Mouse (Mus musculus) left cerebral cortex, adult 2 months (tissue): Measurements from ENCODE around the gene Fosb. TPM values are rescaled to one million over a fixed set of nuclear protein-coding genes. Genes with fewer than 3 reads are reported as not detected.
A peak's percentile ranks its signal among the peaks of the same experiment; 100 is the strongest.

ENCODE experiments used
- DNase-seq, 2 experiments: peaks; one replicate each; pipeline ENCODE4 v3.0.0; 2021 to 2022; ENCODE audit warnings: low spot score in 2 of 2, mixed read lengths in 1 of 2; ENCODE audit errors: extremely low spot score in 1 of 2
- H3K27ac ChIP-seq: fragments of 200-600 bp; 2 replicates; pipeline ENCODE4 v1.8.1; 2022
- H3K4me3 ChIP-seq: fragments of 200-600 bp; 2 replicates; pipeline ENCODE4 v1.8.1; 2022
- CTCF ChIP-seq: fragments of 200-600 bp; IDR thresholded peaks from 2 replicates; pipeline ENCODE4 v1.8.1; 2022; ENCODE audit warnings: antibody characterized with exemption, mild to moderate bottlenecking, moderate library complexity
- intact Hi-C: fragments of 180-260 bp; cut with DNase I; formaldehyde crosslinking; loops from one replicate; pipeline ENCODE4 v1.15.1; 2025
- long read RNA-seq, 2 experiments: library from polyadenylated mRNA; stranded (forward); transcript quantifications; one replicate each; pipeline ENCODE4 v2.0.0; 2021; ENCODE audit warnings: borderline mapping rate in 2 of 2
- total RNA-seq, 2 experiments: library from RNA; stranded (reverse); gene quantifications; 2 replicates each; pipeline ENCODE4 v1.2.3; 2021

Gene Fosb
- total RNA-seq = 10 to 100 TPM; 27.0 to 59.5 TPM
- long read RNA-seq, experiment 1, partial matches to known transcripts = 0 of 1 reads
- long read RNA-seq, experiment 1, other reads (novel, unspliced or antisense) = 1 of 1 reads
- long read RNA-seq, experiment 2, partial matches to known transcripts = 0 of 4 reads
- long read RNA-seq, experiment 2, other reads (novel, unspliced or antisense) = 4 of 4 reads

- peak; percentile 92 to 94 for DNase-seq
- intact Hi-C loops = no loop called here
- Histone ChIP-seq H3K4me3 (peak within 1 kb of the TSS; percentile 87), H3K27ac (peak within 1 kb of the TSS; percentile 85)
- peak; percentile 57 for TF ChIP-seq CTCF
Measured at GRCm38 (mm10) chr7:19309884-19310641, at the start of gene Fosb. TSS of gene Fosb (minus strand) at chr7:19310051.

GRCm38 (mm10) chr7:19359299-19359891 is 49.5 kb upstream of the Fosb start, which contains the start of the genes Cd3eap and Ppp1r13l:
TSS of gene Cd3eap (minus strand) at chr7:19359483.
TSS of gene Ppp1r13l (plus strand) at chr7:19359749.
- peak within 1 kb of the TSS; percentile 57 for H3K4me3 ChIP-seq
- no peak for TF ChIP-seq CTCF
- DNase-seq = peak; percentile 88 to 90
- H3K27ac ChIP-seq = peak within 1 kb of the TSS; percentile 94
- intact Hi-C loops = no loop called here

DNA sequence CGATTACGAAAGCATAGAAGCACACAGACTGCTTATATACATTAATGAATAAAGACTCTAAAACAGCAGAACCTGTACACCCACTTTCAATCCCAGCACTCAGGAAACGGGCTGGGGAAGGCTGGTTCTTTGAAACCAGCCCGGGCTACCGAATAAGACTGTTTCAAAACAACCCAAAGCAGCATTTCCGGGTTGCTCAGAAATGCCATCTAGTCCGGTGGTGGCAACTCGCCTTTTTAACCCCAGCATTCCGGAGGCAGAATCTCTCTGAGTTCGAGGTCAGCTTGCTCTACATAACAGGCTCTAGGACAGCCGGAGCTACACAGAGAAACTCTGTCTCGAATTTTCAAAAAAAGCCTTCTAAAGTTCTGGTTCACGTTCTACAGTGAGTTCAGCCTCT is 48.8 kb upstream of the Fosb start:
- no peak for TF ChIP-seq CTCF
- DNase-seq = no peak
- intact Hi-C loops = no loop called here
- peak overlapping the region; percentile 94; the same call in 1 of the 2 replicates for H3K27ac ChIP-seq
- peak overlapping the region; percentile 57 for H3K4me3 ChIP-seq

DNA sequence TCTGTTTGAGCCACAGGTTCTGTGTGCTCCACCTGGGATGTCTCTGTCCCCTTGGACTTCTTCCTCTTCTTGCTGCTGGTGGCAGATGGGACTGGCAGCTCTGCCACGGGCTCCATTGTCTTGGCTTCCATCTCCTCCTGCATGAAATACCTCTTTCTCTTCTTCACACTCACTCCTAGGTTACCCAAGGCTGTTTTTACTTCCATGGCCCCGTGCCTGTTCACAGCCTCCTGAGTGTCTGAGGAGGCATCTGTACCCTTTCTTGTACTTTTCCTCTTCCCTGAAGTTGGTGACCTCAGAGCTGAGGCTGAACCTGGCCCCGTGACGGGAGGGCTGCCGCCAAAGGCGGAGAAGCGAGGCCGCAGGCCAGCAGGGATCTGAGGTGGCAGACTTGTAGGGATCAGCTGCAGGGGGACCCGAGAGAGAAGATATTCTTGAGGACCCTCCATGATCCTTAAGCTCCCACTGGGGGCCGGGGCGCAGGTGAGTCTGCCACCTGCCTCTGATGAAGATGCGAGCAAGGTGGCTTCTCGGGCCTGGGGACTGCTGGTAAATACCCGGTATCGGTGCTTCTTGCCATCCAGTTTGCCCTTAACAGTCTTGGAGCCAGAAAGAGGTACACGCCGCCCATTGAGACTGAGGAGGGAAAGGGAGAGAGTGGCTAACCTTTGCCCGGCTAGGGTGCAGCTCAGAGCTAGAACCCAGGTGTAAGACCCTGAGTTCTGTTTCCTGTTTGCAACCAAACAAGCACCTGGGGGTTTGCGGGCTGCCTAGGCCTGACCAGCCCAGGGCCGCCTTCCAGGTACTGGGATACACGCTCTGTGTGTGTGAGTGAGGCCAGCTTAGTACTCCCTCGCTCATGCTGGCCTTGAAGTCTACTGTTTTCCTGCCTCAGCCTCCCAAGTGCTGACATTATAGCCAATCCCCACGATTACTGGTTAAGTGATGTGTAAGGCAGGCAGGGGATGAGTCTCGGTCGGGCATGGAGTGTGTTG is 47.8 kb upstream of the Fosb start:
- Histone ChIP-seq H3K4me3 (no peak overlapping the region), H3K27ac (no peak overlapping the region)
- no peak for TF ChIP-seq CTCF
- intact Hi-C loops = no loop called here
- no peak for DNase-seq

GRCm38 (mm10) chr7:19356311-19356710 is 46.5 kb upstream of the Fosb start:
- H3K27ac ChIP-seq = no peak overlapping the region
- intact Hi-C loops = no loop called here
- H3K4me3 ChIP-seq = no peak overlapping the region
- TF ChIP-seq CTCF = no peak
- DNase-seq = no peak

- intact Hi-C loops = no loop called here
- DNase-seq = no peak
- Histone ChIP-seq H3K4me3 (no peak overlapping the region), H3K27ac (no peak overlapping the region)
- TF ChIP-seq CTCF = no peak
Measured at GRCm38 (mm10) chr7:19354991-19355390, 45.1 kb upstream of the Fosb start.

- Histone ChIP-seq H3K27ac (no peak overlapping the region), H3K4me3 (no peak overlapping the region)
- intact Hi-C loops = no loop called here
- no peak for DNase-seq
- TF ChIP-seq CTCF = no peak
Measured at GRCm38 (mm10) chr7:19350221-19350620, 40.4 kb upstream of the Fosb start.

- DNase-seq = no peak
- Histone ChIP-seq H3K27ac (no peak overlapping the region), H3K4me3 (no peak overlapping the region)
- no peak for TF ChIP-seq CTCF
- intact Hi-C loops = no loop called here
Measured at GRCm38 (mm10) chr7:19349188-19349915, 39.5 kb upstream of the Fosb start.

GRCm38 (mm10) chr7:19344938-19345471 is 35.2 kb upstream of the Fosb start:
- H3K4me3 ChIP-seq = peak overlapping the region; percentile 77
- no peak for TF ChIP-seq CTCF
- peak; percentile 94 to 96 for DNase-seq
- intact Hi-C loops = no loop called here
- H3K27ac ChIP-seq = peak overlapping the region; percentile 92

- intact Hi-C loops = no loop called here
- TF ChIP-seq CTCF = no peak
- peak; percentile 40 to 55 for DNase-seq
- Histone ChIP-seq H3K4me3 (peak within 1 kb of the TSS; percentile 77), H3K27ac (peak within 1 kb of the TSS; percentile 92)
Measured at GRCm38 (mm10) chr7:19344237-19344847, 34.5 kb upstream of the Fosb start, which contains the start of gene Ercc1. TSS of gene Ercc1 (plus strand) at chr7:19344778.
